Mouse (Mus musculus): ENCODE measurements around the gene Gm1993.
"Not testable (repeated sequence)": the region's sequence is repeated elsewhere in the genome, so short reads cannot be mapped to it uniquely, and the experiment has no call there.

The Gm1993 gene

GRCm38 (mm10) chrX:25570352-25570751 lies at the start of gene Gm1993:
Gm1993 (minus strand) TSS chrX:25570452.
- not testable (repeated sequence) for DNase-seq
